Mouse (Mus musculus) v-Abl transformed pro-B cells (cell line): ENCODE results near the gene Atp6v0a4.

Experiments used
- in situ Hi-C, 2 experiments: fragments of 400-800 bp; cut with MboI; formaldehyde crosslinking; loops; one replicate each; pipeline ENCODE4 v1.15.1; 2025; ENCODE audit not compliant: unreplicated experiment in 2 of 2

The Atp6v0a4 gene

DNA sequence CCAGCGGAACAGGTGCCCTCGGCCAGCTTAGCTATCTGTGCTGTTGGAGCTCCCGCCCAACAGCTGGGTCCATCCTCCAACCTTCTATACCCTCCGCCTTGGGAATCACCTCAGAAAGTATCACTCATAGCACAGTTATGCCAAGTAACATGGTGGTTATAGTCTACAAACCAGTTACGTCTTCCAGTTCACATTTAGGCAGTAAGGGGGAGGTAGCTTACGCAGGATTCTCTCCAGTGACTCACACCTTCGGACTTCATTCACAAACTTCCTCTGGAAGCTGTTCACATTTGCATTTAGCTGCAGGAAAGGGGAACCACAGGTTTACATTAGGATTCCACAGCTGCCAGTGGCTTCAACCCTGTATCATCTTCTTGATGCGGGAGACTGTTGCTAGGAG, 31.8 kb downstream of the Atp6v0a4 start:
- in situ Hi-C loops = no loop called here

DNA sequence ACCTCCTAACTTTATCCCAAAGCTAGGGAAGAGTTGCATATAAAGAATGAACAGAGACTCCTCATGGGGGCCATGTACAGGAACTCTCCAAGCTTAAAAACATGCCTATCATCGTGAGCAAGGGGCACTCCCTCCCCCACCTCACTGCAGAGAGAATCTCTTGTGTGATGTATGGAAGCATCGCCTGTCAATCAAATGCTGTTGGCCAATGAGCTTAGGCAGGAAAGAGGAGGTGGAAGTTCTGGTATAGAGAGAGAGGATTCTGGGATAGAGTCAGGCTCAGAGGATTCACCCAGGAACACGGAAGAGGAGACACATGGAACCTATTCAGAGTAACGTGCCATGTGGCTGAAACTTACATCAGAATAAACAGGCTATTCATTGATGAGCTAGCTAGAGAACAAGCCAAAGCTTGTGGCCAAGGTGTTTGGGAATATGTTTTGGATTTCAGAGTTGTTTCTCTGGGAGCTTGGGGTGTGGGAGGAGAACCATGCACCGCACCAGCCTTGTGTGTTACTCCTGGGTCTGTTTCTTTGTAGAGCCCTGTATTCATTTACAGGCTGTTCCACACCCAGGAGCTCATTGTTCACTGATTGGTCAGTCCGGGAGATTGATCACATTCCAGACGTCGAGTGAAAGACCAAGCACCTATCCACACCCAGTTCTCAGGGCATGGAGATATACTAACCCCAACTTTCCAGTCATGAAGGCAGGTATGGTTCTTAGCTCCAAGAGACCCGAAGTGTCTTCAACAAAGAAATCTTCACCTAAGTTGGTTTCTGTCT, 37.0 kb downstream of the Atp6v0a4 start:
- in situ Hi-C loops = no loop called here

DNA sequence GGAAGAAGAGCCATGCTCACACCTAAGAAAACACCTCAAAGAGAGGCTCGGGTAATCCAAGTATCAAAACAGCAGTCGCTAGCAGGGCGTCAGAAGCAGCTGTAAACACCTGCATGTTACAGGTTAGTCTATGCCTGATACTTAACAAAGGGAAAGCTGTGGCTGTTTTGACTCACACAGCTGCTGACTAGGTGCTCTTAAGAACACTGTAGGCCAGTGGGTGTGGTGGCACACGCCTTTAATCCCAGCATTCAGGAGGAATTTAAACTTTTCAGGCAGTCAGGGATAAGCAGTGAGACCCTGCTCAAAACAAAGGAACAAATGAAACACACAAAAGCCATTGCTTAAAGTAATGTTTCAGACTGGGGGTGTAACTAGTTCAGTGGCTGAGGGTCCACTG, 41.2 kb downstream of the Atp6v0a4 start:
- in situ Hi-C loops = no loop called here

DNA sequence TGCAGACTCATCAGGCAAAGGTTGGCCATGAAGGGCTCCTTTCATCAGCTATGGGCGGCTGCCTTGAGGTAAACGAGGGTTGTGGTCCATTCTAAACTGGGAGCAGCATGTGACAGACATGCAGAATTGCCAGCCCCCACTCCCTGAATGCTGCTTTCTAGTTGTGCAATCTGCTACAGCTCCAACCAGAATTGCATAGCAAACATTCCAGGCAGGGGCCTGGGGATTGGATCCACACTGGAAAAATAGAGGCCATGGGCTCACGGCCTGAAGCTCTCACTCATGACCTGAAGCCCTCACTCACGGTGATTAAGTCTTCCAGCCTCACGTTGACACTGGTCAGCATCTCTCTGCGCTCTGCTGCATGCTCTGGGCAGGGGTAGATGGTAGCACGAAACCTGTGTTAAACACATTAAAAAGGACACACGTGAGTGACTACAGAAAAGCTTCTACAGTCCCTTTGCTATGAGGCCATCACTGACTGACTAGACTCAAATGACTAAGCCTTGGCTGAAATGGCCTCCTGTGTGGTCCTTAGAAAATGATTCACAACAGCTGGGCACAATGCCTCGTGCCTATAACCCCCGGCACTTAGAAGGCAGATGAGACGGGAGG, 42.6 kb downstream of the Atp6v0a4 start:
- in situ Hi-C loops = no loop called here

DNA sequence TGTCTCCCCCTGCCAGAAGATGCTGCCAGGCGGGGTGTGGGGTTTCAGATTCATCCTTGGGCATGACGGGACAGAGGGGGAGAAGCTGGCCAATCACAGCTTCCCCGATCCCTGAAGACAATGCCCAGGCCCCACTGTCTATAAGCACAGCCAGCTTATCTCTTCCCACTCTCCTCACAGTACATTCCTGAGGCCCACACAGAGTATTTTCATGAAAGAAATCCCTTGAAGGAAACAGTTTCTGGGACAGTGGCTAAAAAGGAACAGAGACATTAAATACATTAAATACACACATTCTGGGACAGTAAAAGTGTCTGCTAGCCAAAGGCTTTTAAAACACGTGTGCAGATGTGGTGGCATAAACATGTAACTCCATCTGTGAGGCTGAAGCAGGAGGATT, 44.0 kb downstream of the Atp6v0a4 start:
- in situ Hi-C loops = no loop called here

DNA sequence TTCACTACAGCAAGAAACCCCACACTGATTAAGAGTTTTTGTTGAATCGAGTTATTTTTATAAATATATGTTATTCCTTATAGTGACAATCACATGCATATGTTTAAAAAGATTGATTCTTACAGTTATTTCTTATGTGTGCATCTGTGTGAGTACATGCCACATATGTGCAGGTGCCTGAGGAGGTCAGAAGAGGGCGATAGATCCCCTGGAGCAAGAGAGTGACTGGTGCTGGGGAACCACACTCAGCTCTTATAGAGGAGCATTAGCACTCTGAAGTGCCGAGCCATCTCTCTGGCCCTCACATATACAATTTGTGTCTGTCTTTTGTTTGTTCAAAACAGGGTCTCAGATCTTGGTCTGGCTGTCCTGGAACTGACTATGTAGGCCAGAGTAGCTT, 50.8 kb downstream of the Atp6v0a4 start:
- in situ Hi-C loops = loop anchor here in 1 of 2 experiments (10.0 kb wide), 1 partner anchor 619 kb away; no protein-coding TSS in a partner anchor

DNA sequence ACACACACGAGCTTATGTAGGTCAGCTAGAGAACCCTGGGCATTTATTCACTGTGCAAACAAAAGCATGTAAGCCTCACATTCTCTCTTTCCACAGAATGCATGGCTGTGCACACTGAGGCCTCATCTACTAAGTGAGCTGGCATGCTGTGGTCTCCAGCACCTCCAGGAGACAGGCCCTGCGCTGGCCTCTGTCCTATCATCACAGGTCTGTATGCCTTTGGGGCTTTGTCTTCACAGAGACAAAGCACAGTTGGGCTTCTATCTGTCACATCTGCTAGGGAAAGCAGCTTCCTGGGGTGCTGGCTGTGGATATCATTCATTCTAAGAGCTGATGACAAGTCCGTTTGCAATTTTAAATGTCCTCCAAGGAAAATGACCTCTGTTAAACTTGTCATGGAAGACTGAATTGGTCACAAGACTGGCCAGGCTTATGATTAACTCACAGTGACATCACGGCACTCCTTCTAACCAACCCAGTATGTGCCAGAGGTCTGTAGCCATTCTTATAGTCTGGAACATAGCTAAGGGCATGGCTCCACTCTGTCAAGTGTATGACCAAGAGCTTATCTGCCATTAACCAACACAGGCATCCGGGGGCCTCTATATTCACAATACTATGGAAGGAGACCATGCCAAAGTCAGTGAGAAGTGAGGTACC, 52.1 kb downstream of the Atp6v0a4 start:
- in situ Hi-C loops = loop anchor here in 1 of 2 experiments (10.0 kb wide), 1 partner anchor 617 kb away; no protein-coding TSS in a partner anchor

DNA sequence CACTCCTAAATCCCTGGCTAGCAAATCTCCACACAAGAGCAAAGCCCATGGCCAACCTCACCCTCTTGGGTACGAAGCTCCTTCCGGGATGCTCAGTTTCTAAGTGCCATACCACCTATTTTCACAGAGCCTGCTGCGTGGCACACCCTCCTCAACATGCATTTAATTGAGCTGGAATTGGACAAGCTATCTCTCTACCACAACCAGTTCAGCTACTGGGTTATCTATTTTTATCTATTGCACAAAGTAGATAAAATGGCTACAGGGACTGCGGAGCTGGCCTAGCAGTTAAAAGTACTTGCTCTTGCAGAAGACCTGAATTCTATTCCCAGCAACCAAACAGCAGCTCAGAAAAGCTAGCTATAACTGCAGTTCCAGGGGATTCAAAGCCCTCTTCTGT, 53.1 kb downstream of the Atp6v0a4 start:
- in situ Hi-C loops = loop anchor here in 1 of 2 experiments (10.0 kb wide), 1 partner anchor 616 kb away; no protein-coding TSS in a partner anchor

DNA sequence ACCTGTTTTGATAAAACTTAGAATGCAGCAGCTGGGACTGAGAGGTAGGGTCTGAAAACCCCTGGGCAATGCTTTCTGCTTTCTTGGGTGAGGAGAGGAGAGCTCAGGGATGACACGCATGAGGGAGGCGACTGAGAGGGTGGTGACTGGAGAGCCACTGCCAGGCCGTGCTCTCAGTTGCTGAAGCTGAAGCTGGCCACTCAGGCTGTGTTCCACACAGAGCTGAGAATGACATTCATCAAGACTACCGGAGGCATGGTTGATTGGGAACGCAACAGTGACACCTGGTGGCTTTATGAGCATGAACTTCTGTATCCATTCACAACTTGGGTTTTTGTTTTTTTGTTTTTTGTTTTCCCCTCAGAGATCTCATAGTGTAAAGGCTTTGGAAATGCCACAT, 58.2 kb downstream of the Atp6v0a4 start:
- in situ Hi-C loops = loop anchor here (5.0 to 10.0 kb wide), 6 partner anchors 191 to 961 kb away; partner anchors contain the start of gene Trim24 (in 1 of the 2)

DNA sequence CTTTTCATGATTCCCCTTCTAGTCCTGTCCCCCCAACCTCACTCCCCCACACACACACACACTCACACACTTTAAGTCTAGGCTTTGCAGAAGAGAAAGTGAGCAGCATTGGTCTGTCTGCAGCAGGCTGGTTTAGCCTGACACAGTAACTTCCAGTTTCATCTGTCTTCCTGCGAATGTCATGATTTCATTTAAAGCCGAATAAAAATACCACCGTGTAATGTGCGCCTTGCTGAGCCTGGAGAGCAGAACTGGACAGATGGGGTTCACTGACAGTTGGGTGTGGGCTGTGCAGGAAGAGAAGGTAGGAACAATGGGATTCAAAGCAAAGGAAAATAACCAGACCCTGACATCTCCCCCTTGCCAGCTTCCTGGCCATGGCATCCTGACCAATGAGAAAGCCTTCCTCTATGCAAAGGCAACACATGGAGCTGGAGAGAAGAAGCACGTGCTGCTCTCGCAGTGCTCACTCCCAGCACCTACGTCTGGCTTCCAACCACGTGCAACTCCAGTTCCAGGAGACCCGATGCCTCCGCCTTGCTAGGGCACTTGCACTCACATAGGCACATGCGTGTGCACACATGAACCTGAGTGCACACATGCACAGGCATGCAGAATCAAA, 58.8 kb downstream of the Atp6v0a4 start:
- in situ Hi-C loops = loop anchor here (5.0 to 10.0 kb wide), 6 partner anchors 191 to 961 kb away; partner anchors contain the start of gene Trim24 (in 1 of the 2)

DNA sequence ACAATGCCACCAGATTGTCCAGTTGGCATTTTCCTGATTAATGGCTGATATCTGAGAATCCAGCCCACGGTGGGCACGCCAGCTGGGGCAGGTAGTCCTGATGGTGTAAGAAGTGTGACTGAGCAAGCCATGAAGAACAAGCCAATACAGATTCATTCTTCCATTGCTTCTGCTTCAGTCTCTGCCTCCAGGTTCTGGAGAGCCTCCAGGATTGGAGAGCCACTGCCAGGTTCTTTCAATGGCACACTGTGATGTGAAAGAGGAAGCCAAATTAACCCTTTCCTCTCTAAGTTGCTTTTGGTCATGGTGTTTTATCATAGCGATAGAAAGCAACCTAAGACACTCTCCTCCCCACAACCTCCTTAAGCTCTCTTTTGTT, 59.3 kb downstream of the Atp6v0a4 start:
- in situ Hi-C loops = loop anchor here (5.0 to 10.0 kb wide), 6 partner anchors 190 to 960 kb away; partner anchors contain the start of gene Trim24 (in 1 of the 2)

DNA sequence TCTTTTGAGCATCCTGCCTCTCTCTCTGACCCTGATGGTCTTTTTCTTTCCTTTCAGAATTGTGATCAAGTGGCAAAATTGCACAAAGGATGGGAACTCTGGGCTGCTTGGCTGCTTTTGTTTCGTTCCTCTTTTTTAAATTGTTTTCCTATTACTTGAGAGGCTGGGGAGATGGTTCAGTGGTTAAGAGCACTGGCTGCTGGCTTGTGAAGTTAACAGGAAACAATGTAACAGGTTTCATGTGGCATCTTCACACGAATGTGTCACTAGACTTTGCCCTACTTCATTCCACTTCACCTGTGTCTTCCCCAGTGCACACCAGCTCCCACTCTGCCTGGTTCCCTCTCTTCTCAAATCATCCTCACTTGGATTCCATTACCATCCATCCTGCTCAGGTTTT, 59.8 kb downstream of the Atp6v0a4 start:
- in situ Hi-C loops = loop anchor here (5.0 to 10.0 kb wide), 7 partner anchors 57 to 960 kb away; partner anchors contain the start of gene Trim24 (in 1 of the 2)

DNA sequence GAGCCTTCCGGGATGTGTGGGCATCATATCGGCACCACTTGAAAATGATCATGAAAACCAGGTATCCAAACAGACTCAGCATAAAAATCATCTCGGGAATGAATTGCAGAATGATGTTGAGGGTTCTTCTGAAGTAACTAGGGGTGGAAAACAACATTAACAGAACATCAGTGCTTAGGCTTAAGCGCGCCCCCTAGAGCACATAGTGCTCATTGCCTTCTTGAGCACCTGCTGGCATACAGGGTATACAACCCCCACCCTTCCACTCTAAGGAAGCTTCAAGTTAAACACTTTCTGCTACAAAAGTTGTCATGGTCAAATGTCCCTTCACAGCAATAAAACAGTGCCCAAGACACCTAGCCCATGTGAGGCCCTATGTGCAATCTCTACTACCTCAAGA, 65.6 kb downstream of the Atp6v0a4 start:
- in situ Hi-C loops = loop anchor here (5.0 to 10.0 kb wide), 3 partner anchors 42 to 344 kb away; partner anchors contain the start of gene Trim24 (in 1 of the 2)

DNA sequence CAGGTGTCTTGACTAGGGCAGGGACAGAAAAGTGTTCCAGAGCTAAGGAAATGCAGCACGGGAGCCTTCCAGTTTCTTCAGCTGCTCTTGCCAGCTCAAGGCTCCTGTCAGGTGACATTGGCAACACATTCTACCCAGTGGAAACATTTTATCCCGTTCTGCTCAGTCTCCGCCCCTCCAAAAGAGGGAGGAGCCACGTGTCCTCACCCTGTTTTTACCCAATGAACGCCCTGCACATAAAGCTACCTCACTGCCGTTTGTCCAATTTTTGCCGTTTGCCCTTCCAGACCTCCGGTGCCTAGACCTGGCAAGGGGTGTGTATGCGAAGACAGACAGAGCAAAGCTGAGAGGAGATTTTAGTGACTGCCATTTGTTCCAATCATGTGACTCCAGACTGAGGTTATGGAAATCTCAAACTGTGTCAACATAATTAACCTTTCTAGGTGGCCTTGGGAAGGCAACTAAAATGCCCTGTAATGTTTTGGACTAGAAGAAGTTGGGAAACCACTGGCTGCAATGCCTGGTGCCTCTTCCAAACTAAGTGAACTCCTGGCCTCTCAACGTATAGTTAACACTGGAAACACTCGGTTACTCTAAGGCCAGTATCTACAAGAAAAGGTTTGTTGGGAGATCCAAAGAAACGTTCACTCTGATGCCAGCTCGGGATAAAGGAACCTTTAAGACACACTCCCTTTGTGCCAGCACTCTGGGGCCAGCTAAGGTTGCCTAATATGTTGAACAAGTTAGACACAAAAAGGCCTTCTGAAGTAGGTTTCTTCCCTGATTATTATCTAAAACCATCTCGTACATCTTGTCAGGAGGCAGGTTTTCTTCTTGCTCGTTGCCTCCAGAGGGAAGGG, 68.7 kb downstream of the Atp6v0a4 start:
- in situ Hi-C loops = loop anchor here (5.0 to 10.0 kb wide), 3 partner anchors 38 to 341 kb away; partner anchors contain the start of gene Trim24 (in 1 of the 2)

DNA sequence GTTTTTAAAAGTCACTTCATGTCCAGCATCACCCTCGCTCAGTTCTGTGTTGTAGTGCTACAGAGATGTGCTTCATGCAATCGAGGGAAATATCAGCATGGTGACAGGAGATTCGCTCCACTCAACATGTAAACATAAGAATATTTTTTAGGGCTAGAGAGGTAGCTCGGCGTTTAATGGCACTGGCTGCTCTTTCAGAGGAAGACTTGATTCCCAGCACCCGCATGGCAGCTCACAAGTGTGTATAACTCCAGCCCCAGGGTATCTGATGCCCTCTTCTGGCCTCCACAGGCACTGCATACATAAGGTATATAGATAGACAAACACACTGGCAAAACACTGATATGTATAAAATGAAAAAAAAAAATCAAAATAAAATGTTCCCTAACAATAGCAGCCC, 74.8 kb downstream of the Atp6v0a4 start:
- in situ Hi-C loops = no loop called here

DNA sequence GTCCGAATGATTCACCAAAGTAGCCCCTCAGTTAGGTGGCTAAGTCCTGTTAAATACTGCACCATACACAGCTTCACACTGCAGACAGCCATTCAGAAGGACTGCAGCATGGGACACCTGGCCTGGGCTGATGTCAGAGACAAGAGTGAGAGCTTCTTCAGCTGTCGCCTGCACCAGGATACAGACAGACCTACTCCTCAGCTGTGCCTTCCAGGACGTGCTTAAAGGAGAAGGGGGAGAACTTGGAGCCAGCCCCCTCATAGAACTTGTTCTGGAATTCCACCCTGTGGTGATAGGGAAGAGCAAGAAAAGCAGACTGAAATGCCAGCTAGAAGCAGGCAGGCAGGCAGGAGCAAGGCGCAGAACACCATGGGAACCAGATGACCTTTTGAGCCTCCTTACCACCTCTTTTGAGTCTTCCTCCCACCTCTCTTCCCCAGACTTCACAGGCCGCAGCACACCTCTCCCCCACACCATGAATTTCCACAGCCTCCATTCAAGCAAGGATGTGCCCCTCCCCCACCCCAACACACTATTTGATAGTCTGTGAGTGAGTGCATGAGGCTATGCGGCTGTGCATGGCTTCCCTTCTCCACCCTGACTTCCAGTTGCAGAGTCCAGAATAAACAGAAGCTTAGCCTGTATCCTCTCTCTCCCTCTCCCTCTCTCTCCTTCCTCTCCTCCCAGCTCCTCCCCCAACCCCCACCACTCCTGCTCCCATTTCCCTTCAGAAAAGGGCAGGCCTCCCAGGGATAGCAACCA, 75.4 kb downstream of the Atp6v0a4 start:
- in situ Hi-C loops = no loop called here

DNA sequence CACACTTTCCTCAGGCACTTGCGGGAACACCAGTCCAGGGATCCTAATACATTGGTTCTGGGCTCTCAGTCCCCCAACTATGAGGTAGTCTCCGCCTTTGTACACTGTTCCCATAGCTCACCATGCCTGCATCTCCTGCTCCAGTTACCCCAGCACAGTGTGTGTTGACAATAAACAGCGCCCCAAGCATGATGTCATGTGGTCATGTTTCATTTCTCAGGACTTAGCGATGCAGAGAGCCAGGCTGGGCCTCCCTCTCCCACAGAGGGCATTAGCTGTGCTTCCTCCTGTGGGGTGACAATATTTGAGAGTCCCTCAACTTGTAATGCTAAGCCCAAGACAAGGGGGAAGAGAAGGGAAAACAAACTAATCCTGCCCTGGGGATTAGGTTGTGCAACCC, 76.4 kb downstream of the Atp6v0a4 start:
- in situ Hi-C loops = no loop called here

DNA sequence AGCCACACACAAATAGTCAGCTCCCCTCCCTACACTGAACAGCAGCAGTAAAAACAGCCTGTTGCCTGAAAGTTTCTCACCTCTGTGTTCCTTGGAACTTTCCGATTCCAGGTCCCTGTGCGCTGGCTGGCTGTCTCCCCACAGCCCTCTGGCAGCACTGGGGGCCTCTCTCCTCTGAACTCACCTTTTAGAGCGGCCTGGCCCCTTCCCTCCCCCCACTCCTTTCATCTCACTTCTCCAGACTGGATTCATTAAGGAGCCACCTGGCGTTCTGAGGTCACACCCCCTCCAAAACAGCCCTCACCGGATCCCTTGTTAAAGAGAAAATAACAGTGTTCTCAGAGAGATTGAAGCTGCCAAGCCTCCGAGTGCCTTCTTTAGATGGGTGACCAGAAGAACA, 77.5 kb downstream of the Atp6v0a4 start, which contains the start of gene Svopl:
Gene Svopl (minus strand): TSS at position 159 of the 400 bp plus-strand sequence.
- in situ Hi-C loops = no loop called here
